Mouse (Mus musculus) left cerebral cortex, postnatal 25 days (tissue): ENCODE data around the gene Slf2. TPM values are rescaled to one million over a fixed set of nuclear protein-coding genes. Genes with fewer than 3 reads are reported as not detected.

Source experiments
- DNase-seq, 2 experiments: peaks; one replicate each; pipeline ENCODE4 v3.0.0; 2022; ENCODE audit warnings: low spot score in 2 of 2, mixed read lengths in 1 of 2
- intact Hi-C: fragments of 180-260 bp; cut with DNase I; formaldehyde crosslinking; loops from one replicate; pipeline ENCODE4 v1.15.1; 2025
- total RNA-seq, 2 experiments: library from RNA; stranded (reverse); gene quantifications; 2 replicates each; pipeline ENCODE4 v1.2.3; 2021

The Slf2 gene
- total RNA-seq, 2 experiments from 2014 or later: 35.9 to 38.6 TPM

- no peak for DNase-seq
- intact Hi-C loops: no loop called here
These were observed 89.4 kb downstream of the Slf2 start for GRCm38 (mm10) chr19:45020348-45020747.

- no peak for DNase-seq
- intact Hi-C loops: no loop called here
These were observed 90.4 kb downstream of the Slf2 start for GRCm38 (mm10) chr19:45021362-45021761.

- intact Hi-C loops: no loop called here
- no peak for DNase-seq
These were observed 93.0 kb downstream of the Slf2 start for GRCm38 (mm10) chr19:45023993-45024392.

- intact Hi-C loops: no loop called here
- no peak for DNase-seq
These were observed 93.8 kb downstream of the Slf2 start for GRCm38 (mm10) chr19:45024775-45025174.

GRCm38 (mm10) chr19:45025937-45026568 lies 95.1 kb downstream of the Slf2 start:
- DNase-seq: no peak
- intact Hi-C loops: no loop called here

- DNase-seq: no peak
- intact Hi-C loops: no loop called here
These were observed 96.2 kb downstream of the Slf2 start for GRCm38 (mm10) chr19:45026958-45027670.

- no peak for DNase-seq
- intact Hi-C loops: no loop called here
These were observed 96.9 kb downstream of the Slf2 start for GRCm38 (mm10) chr19:45027848-45028247.

GRCm38 (mm10) chr19:45028746-45029145 lies 97.8 kb downstream of the Slf2 start:
- no peak for DNase-seq
- intact Hi-C loops: no loop called here

- intact Hi-C loops: no loop called here
- no peak for DNase-seq
These were observed 98.6 kb downstream of the Slf2 start for GRCm38 (mm10) chr19:45029571-45029970.

- intact Hi-C loops: loop anchor here (1.0 to 5.0 kb wide), 2 partner anchors 13 to 98 kb away; partner anchors contain the start of gene Slf2
- peak in 1 of 2 experiments; percentile 53 for DNase-seq
These were observed 99.2 kb downstream of the Slf2 start for GRCm38 (mm10) chr19:45030111-45030510.

- DNase-seq: peak; percentile 83 to 88
- intact Hi-C loops: loop anchor here (1.0 to 5.0 kb wide), 3 partner anchors 14 to 99 kb away; partner anchors contain the start of gene Slf2
These were observed 100.1 kb downstream of the Slf2 start for GRCm38 (mm10) chr19:45030746-45031693.

GRCm38 (mm10) chr19:45031780-45032179 lies 100.8 kb downstream of the Slf2 start:
- intact Hi-C loops: loop anchor here (1.0 to 5.0 kb wide), 2 partner anchors 19 to 99 kb away; partner anchors contain the start of gene Slf2

More at GRCm38 (mm10) chr19:45031780-45032179, 100.8 kb downstream of the Slf2 start:
- DNase-seq: peak; percentile 68 to 80

Other genes with a start within 250 kb of the Slf2 start
- gene Pax2, start 175.1 kb upstream of the Slf2 start, total RNA-seq: under 1 TPM; 0.11 to 0.16 TPM
- 10 to 100 TPM; 19.7 to 21.6 TPM for gene Sema4g, start 58.0 kb downstream of the Slf2 start, total RNA-seq
- 10 to 100 TPM; 14.0 to 15.7 TPM for gene Twnk, start 74.5 kb downstream of the Slf2 start, total RNA-seq
- 10 to 100 TPM; 40.2 to 44.2 TPM for gene Mrpl43, start 75.3 kb downstream of the Slf2 start, total RNA-seq
- 10 to 100 TPM; 30.8 to 32.2 TPM for gene Lzts2, start 83.3 kb downstream of the Slf2 start, total RNA-seq
- gene Pdzd7, start 114.6 kb downstream of the Slf2 start, total RNA-seq: 1 to 10 TPM; 4.2 to 4.6 TPM
- gene Sfxn3, start 116.4 kb downstream of the Slf2 start, total RNA-seq: 100 to 1,000 TPM; 107 to 129 TPM
- gene Kazald1, start 144.1 kb downstream of the Slf2 start, total RNA-seq: 1 to 10 TPM; 1.9 to 2.2 TPM
- gene Tlx1, start 219.5 kb downstream of the Slf2 start, total RNA-seq: not detected